In genomic region chr5:125143114-125143872, GRCm38 (mm10) we compare ENCODE assay signal across 11 mouse cellular contexts. TPM values are rescaled to one million over a fixed set of nuclear protein-coding genes. Genes with fewer than 3 reads are reported as not detected.
A peak's percentile ranks its signal among the peaks of the same experiment; 100 is the strongest.
DNase-seq lines count a peak whose midpoint lies in the region; ATAC-seq and TF ChIP-seq lines count a peak whose summit lies in the region.
"Had no signal": no experiment of that assay in that cellular context is flagged by ENCODE, and none has a peak within 500 bp of the region (broad histone marks: within the 10 kb centered on the region; RNA-seq: fewer than 3 reads in every experiment).

No protein-coding gene starts in this region.

- TF ChIP-seq EP300 in stomach, postnatal 0 days (optimal IDR thresholded peaks at IDR 0.05) = no peak

- TF ChIP-seq CTCF in lung, adult 2 months (IDR thresholded peaks at IDR 0.05; ENCODE audit: insufficient read depth, low read length) = no peak
- TF ChIP-seq CTCF in stomach, postnatal 0 days (IDR thresholded peaks at IDR 0.05; ENCODE audit: low read depth) = no peak

- no peak overlapping the region for H3K9ac ChIP-seq in lung, embryonic 15.5 days
- no peak overlapping the region for H3K9ac ChIP-seq in limb, embryonic 12.5 days (replicated peaks)
- no peak overlapping the region for H3K9ac ChIP-seq in stomach, postnatal 0 days (ENCODE audit: low read length)

- no peaks in the 10 kb centered on the region for H3K9me3 ChIP-seq in lung, embryonic 15.5 days
- no peaks in the 10 kb centered on the region for H3K9me3 ChIP-seq in limb, embryonic 12.5 days
- no peaks in the 10 kb centered on the region for H3K9me3 ChIP-seq in stomach, postnatal 0 days (ENCODE audit: control insufficient read depth, low read length)

- no peak overlapping the region for H3K4me2 ChIP-seq in lung, embryonic 15.5 days
- no peak overlapping the region for H3K4me2 ChIP-seq in limb, embryonic 12.5 days
- no peak overlapping the region for H3K4me2 ChIP-seq in stomach, postnatal 0 days (replicated peaks; ENCODE audit: low read depth)
- H3K4me2 ChIP-seq: liver, embryonic 11.5 days had no signal

- no peak overlapping the region for H3K4me3 ChIP-seq in lung, embryonic 15.5 days
- no peak overlapping the region for H3K4me3 ChIP-seq in lung, adult 2 months (replicated peaks; ENCODE audit: extremely low read depth, low read depth, low read length)
- H3K4me3 ChIP-seq in limb, embryonic 12.5 days (replicated peaks) = no peak overlapping the region
- H3K4me3 ChIP-seq in stomach, postnatal 0 days (ENCODE audit: low read depth, low read length) = no peak overlapping the region

- peak; percentile 51 to 61 for DNase-seq in cerebellum, postnatal 25 days
- DNase-seq in cerebellum, adult 9-11 months = no peak
- no peak for DNase-seq in lung, adult 2 months
- DNase-seq in stomach, postnatal 0 days (ENCODE audit: low spot score) = no peak
- no peak for DNase-seq in thymus, postnatal 36 days
- no peak for DNase-seq in layer of hippocampus, adult 11-12 months (ENCODE audit: low spot score)
- DNase-seq: gastrocnemius, postnatal 10 days; kidney, postnatal 4 days had no signal

- H3K4me1 ChIP-seq in lung, embryonic 15.5 days = peaks cover 92% of the 10 kb centered on the region
- H3K4me1 ChIP-seq in lung, adult 2 months (ENCODE audit: control insufficient read depth, insufficient read depth, low read length) = peaks cover 32% of the 10 kb centered on the region
- peaks cover 90% of the 10 kb centered on the region for H3K4me1 ChIP-seq in limb, embryonic 12.5 days (replicated peaks)
- H3K4me1 ChIP-seq in stomach, postnatal 0 days (replicated peaks; ENCODE audit: control insufficient read depth, insufficient read depth) = peaks cover 26% of the 10 kb centered on the region

- H3K36me3 ChIP-seq in lung, embryonic 15.5 days = no peaks in the 10 kb centered on the region
- no peaks in the 10 kb centered on the region for H3K36me3 ChIP-seq in limb, embryonic 12.5 days
- no peaks in the 10 kb centered on the region for H3K36me3 ChIP-seq in stomach, postnatal 0 days (ENCODE audit: control insufficient read depth, insufficient read depth, low read length)

- no peak for ATAC-seq in lung, embryonic 15.5 days (ENCODE audit: borderline replicate concordance, extremely low read depth, low FRiP score, low TSS enrichment)
- no peak for ATAC-seq in limb, embryonic 12.5 days (ENCODE audit: insufficient number of reproducible peaks, insufficient read depth, low FRiP score, low TSS enrichment, low read depth)
- ATAC-seq in stomach, postnatal 0 days (ENCODE audit: low FRiP score, low TSS enrichment) = no peak

- H3K27ac ChIP-seq in lung, embryonic 15.5 days = peak overlapping the region; percentile 99
- peak overlapping the region; percentile 100 for H3K27ac ChIP-seq in limb, embryonic 12.5 days
- 0 out of 2 replicates have a peak overlapping the region, but pooled peaks have one; percentile 13 for H3K27ac ChIP-seq in stomach, postnatal 0 days (replicated peaks)

- no peaks in the 10 kb centered on the region for H3K27me3 ChIP-seq in lung, embryonic 15.5 days
- no peaks in the 10 kb centered on the region for H3K27me3 ChIP-seq in limb, embryonic 12.5 days
- H3K27me3 ChIP-seq in stomach, postnatal 0 days (ENCODE audit: control insufficient read depth, insufficient read depth, low read length) = no peaks in the 10 kb centered on the region

- no peak for TF ChIP-seq POLR2A in lung, adult 2 months (IDR thresholded peaks at IDR 0.05; ENCODE audit: borderline replicate concordance, extremely low read depth, low read depth, low read length)

- WGBS in lung, embryonic 15.5 days = 79% methylated on average over 12 of the region's 12 CpGs
- WGBS in lung, adult 2 months = 81% methylated on average over 12 of the region's 12 CpGs
- whole genome bisulfite sequencing in limb, embryonic 12.5 days = 84% methylated on average over 12 of the region's 12 CpGs
- 73% methylated on average over 12 of the region's 12 CpGs for WGBS in stomach, postnatal 0 days

RNA-seq across cellular contexts. Expression of gene Ncor2, which starts 35.7 kb away (rescaled TPM):
- 28.7 and 30.5 TPM in 2 replicates for polyA plus RNA-seq in lung, embryonic 15.5 days (2015; fragmentation: Nextera tagmentation; extraction: Ambion mirVana)
- polyA plus RNA-seq in lung, adult 2 months (2012; rRNA removed) = 65.5 and 78.9 TPM in 2 replicates
- polyA plus RNA-seq in limb, embryonic 12.5 days (2016; fragmentation: Nextera tagmentation; extraction: Ambion mirVana) = 27.2 and 29.4 TPM in 2 replicates
- 11.1 and 12.1 TPM in 2 replicates for polyA plus RNA-seq in stomach, postnatal 0 days (2015; fragmentation: Nextera tagmentation; extraction: Ambion mirVana)

Comparison
In these comparisons a context has a peak if more than half of its experiments do, and no peak if none do; other contexts are left out.
1. DNase-seq: peak in cerebellum, postnatal 25 days (2 of 2); none in cerebellum, adult 9-11 months (single experiment), lung, adult 2 months (single experiment), stomach, postnatal 0 days (single experiment), thymus, postnatal 36 days (0 of 2) and layer of hippocampus, adult 11-12 months (single experiment).
2. H3K27ac ChIP-seq: peak in every context shown above with its lines; median percentile 100 in limb, embryonic 12.5 days; 99 in lung, embryonic 15.5 days; 13 in stomach, postnatal 0 days.